Mouse (Mus musculus): ENCODE results near the gene 1700069L16Rik.

GRCm38 (mm10) chr5:113772905-113773519 is 48.4 kb upstream of the 1700069L16Rik start:
- no peak for TF ChIP-seq POLR2A (IDR thresholded peaks at IDR 0.05; ENCODE audit: extremely low read depth, insufficient read depth, low read length)
- TF ChIP-seq CTCF (IDR thresholded peaks at IDR 0.05; ENCODE audit: low read depth, low read length) = no peak

Measured in liver, adult 2 months (tissue).